Mouse (Mus musculus): ENCODE data around the gene Kat14. TPM values are rescaled to one million over a fixed set of nuclear protein-coding genes. Genes with fewer than 3 reads are reported as not detected.

Kat14 gene
- polyA plus RNA-seq, 1 experiment = 23.6 TPM

GRCm38 (mm10) chr2:144439191-144439700 lies 70.5 kb downstream of the Kat14 start:
- TF ChIP-seq CTCF (IDR thresholded peaks at IDR 0.05; ENCODE audit: borderline replicate concordance, insufficient read depth, low read length) (no peak), POLR2A (IDR thresholded peaks at IDR 0.05; ENCODE audit: low read depth, low read length) (no peak)
- H3K4me1 ChIP-seq (ENCODE audit: control insufficient read depth, insufficient read depth, low read length) = no peaks in the 10 kb centered on the region
- no peak overlapping the region for H3K27ac ChIP-seq (ENCODE audit: insufficient read depth, low read length)
- H3K4me3 ChIP-seq (ENCODE audit: insufficient read depth, low read length) = no peak overlapping the region

GRCm38 (mm10) chr2:144441386-144441915 lies 72.7 kb downstream of the Kat14 start:
- no peaks in the 10 kb centered on the region for H3K4me1 ChIP-seq (ENCODE audit: control insufficient read depth, insufficient read depth, low read length)
- no peak overlapping the region for H3K27ac ChIP-seq (ENCODE audit: insufficient read depth, low read length)
- TF ChIP-seq POLR2A (IDR thresholded peaks at IDR 0.05; ENCODE audit: low read depth, low read length) = no peak
- TF ChIP-seq CTCF (IDR thresholded peaks at IDR 0.05; ENCODE audit: borderline replicate concordance, insufficient read depth, low read length) = no peak
- no peak overlapping the region for H3K4me3 ChIP-seq (ENCODE audit: insufficient read depth, low read length)

- Histone ChIP-seq H3K4me1 (ENCODE audit: control insufficient read depth, insufficient read depth, low read length) (no peaks in the 10 kb centered on the region), H3K4me3 (ENCODE audit: insufficient read depth, low read length) (no peak overlapping the region), H3K27ac (ENCODE audit: insufficient read depth, low read length) (no peak overlapping the region)
- TF ChIP-seq POLR2A (IDR thresholded peaks at IDR 0.05; ENCODE audit: low read depth, low read length) (no peak), CTCF (IDR thresholded peaks at IDR 0.05; ENCODE audit: borderline replicate concordance, insufficient read depth, low read length) (no peak)
Measured at GRCm38 (mm10) chr2:144446360-144446999, 77.7 kb downstream of the Kat14 start.

DNA sequence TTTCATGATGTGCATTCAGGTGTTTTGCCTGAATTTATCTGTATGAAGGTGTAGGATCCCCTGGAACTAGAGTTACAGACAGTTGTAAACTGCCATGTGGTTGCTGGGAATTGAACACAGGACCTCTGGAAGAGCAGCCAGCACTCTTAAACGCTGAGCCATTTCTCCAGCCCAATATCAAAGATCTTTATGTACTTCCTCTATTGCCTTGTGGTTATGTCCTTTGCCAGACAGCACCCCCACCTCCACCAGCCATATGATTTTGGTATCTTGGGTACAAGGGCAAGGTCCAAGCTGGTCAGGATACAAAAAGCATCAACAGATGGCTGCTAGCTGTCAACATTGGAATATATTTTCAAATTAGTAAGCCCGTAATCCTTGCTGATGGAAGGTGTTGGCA lies 81.6 kb downstream of the Kat14 start:
- Histone ChIP-seq H3K4me1 (ENCODE audit: control insufficient read depth, insufficient read depth, low read length) (no peaks in the 10 kb centered on the region), H3K4me3 (ENCODE audit: insufficient read depth, low read length) (no peak overlapping the region), H3K27ac (ENCODE audit: insufficient read depth, low read length) (no peak overlapping the region)
- TF ChIP-seq POLR2A (IDR thresholded peaks at IDR 0.05; ENCODE audit: low read depth, low read length) = no peak
- no peak for TF ChIP-seq CTCF (IDR thresholded peaks at IDR 0.05; ENCODE audit: borderline replicate concordance, insufficient read depth, low read length)

GRCm38 (mm10) chr2:144452364-144453008 lies 83.7 kb downstream of the Kat14 start:
- TF ChIP-seq CTCF (IDR thresholded peaks at IDR 0.05; ENCODE audit: borderline replicate concordance, insufficient read depth, low read length) = no peak
- TF ChIP-seq POLR2A (IDR thresholded peaks at IDR 0.05; ENCODE audit: low read depth, low read length) = no peak
- H3K4me3 ChIP-seq (ENCODE audit: insufficient read depth, low read length) = no peak overlapping the region
- no peaks in the 10 kb centered on the region for H3K4me1 ChIP-seq (ENCODE audit: control insufficient read depth, insufficient read depth, low read length)
- no peak overlapping the region for H3K27ac ChIP-seq (ENCODE audit: insufficient read depth, low read length)

Other genes starting within 250 kb of the Kat14 start
- 4.9 and 5.2 TPM in 2 replicates for gene Mgme1, start 98.3 kb upstream of the Kat14 start, polyA plus RNA-seq (2011; ENCODE audit: insufficient read length, low read depth, missing spikeins)
- 233 and 284 TPM in 2 replicates for gene Snx5, start 98.1 kb upstream of the Kat14 start, polyA plus RNA-seq (2011; ENCODE audit: insufficient read length, low read depth, missing spikeins)
- gene Ovol2, start 36.8 kb upstream of the Kat14 start, polyA plus RNA-seq (2011; ENCODE audit: insufficient read length, low read depth, missing spikeins) = not detected in 2 replicates
- gene Pet117, start within 50 bp of the Kat14 start, polyA plus RNA-seq (2011; ENCODE audit: insufficient read length, low read depth, missing spikeins) = 6.4 and 9.2 TPM in 2 replicates
- gene Dzank1, start 158.4 kb downstream of the Kat14 start, polyA plus RNA-seq (2011; ENCODE audit: insufficient read length, low read depth, missing spikeins) = 0.23 and 0.77 TPM in 2 replicates
- 20.0 and 27.8 TPM in 2 replicates for gene Polr3f, start 158.7 kb downstream of the Kat14 start, polyA plus RNA-seq (2011; ENCODE audit: insufficient read length, low read depth, missing spikeins)
- gene Rbbp9, start 181.9 kb downstream of the Kat14 start, polyA plus RNA-seq (2011; ENCODE audit: insufficient read length, low read depth, missing spikeins) = 25.4 and 33.6 TPM in 2 replicates
- gene Sec23b, start 187.2 kb downstream of the Kat14 start, polyA plus RNA-seq (2011; ENCODE audit: insufficient read length, low read depth, missing spikeins) = 65.8 and 70.0 TPM in 2 replicates
- gene Smim26, start 225.1 kb downstream of the Kat14 start, polyA plus RNA-seq (2011; ENCODE audit: insufficient read length, low read depth, missing spikeins) = 19.0 and 26.1 TPM in 2 replicates
- 10.4 and 14.9 TPM in 2 replicates for gene Dtd1, start 230.9 kb downstream of the Kat14 start, polyA plus RNA-seq (2011; ENCODE audit: insufficient read length, low read depth, missing spikeins)